Mouse (Mus musculus): Measurements from ENCODE around the gene Smg5. TPM values are rescaled to one million over a fixed set of nuclear protein-coding genes. Genes with fewer than 3 reads are reported as not detected.
"Not testable (repeated sequence)": the region's sequence is repeated elsewhere in the genome, so short reads cannot be mapped to it uniquely, and the experiment has no call there.

Gene Smg5
- polyA plus RNA-seq (2014; fragmentation: Nextera tagmentation; extraction: Ambion mirVana): 30.9 and 34.3 TPM in 2 replicates

DNA sequence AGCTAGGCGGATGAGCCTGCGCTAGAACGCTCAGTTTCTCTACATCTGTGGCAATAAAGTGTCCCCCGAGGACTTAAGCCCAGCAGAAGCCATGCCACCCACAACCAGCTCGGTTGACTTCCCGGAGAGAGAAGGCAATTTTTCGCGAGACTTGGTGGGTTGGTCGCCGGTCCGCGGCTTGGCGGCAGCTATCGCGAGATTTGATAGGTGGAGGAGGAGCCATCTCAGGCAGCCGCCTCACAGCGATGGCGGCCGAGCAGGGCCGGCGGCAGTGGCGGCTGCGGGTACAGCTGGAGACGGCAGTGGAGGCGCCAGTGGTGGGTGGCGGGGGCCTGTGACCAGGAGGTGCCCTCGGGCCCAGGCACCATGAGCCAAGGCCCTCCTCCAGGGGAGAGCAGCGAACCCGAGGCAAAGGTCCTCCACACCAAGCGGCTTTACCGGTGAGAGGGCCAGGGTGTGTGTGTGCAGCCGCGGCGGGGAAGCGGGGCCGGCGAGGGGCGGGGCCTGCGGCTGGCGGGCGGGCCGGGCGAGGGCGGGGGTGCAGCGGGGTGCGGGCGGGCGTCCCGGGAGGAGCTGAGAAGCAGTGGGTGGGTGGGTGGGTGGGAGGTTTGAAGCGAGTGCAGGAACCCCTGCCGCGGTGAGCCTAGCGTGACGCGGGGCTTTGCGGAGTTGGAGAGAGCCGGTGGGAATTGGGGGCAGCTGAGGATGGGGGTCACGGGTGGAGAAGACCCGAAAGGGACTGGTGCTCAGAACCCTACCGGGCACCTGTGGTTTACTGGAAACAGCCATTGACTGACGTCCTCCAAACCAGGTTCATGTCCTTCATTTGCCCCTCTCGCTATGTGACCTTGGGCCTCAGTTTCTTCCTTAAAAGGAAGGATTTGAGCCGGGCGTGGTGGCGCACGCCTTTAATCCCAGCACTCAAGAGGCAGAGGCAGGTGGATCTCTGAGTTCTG, at the start of gene Smg5, which contains the start of gene Tmem79:
TSS of gene Smg5 (plus strand) at position 203 of the 956 bp plus-strand sequence.
TSS of gene Tmem79 (minus strand) at position 91 of the 956 bp plus-strand sequence.
- Histone ChIP-seq H3K4me1 (ENCODE audit: control insufficient read depth in 2 of 2, insufficient read depth in 2 of 2, low read length in 2 of 2) (peaks cover 11 to 26% of the 10 kb centered on the region in 2 experiments), H3K4me3 (ENCODE audit: control insufficient read depth in 1 of 2, insufficient read depth in 1 of 2, low read depth in 1 of 2, low read length in 2 of 2) (peak within 1 kb of the TSS; percentile 82 to 93), H3K9me3 (ENCODE audit: control insufficient read depth, low read length) (no peaks in the 10 kb centered on the region), H3K27me3 (ENCODE audit: control insufficient read depth, insufficient read depth, low read length) (no peaks in the 10 kb centered on the region), H3K36me3 (ENCODE audit: control insufficient read depth, insufficient read depth, low read length) (peaks cover 8% of the 10 kb centered on the region), H3K27ac (replicated peaks in 1 of 2; ENCODE audit: control insufficient read depth in 1 of 2, insufficient read depth in 1 of 2, low read depth in 2 of 2, low read length in 2 of 2) (peak within 1 kb of the TSS; percentile 96 to 97), H3K9ac (ENCODE audit: low read length) (peak within 1 kb of the TSS; percentile 93), H3K4me2 (ENCODE audit: low read length) (peak within 1 kb of the TSS; percentile 87)
- WGBS: under 1% methylated on average over 57 of the region's 66 CpGs
- peak; percentile 88 for ATAC-seq (ENCODE audit: insufficient number of reproducible peaks, insufficient read depth, low FRiP score, low read depth)

DNA sequence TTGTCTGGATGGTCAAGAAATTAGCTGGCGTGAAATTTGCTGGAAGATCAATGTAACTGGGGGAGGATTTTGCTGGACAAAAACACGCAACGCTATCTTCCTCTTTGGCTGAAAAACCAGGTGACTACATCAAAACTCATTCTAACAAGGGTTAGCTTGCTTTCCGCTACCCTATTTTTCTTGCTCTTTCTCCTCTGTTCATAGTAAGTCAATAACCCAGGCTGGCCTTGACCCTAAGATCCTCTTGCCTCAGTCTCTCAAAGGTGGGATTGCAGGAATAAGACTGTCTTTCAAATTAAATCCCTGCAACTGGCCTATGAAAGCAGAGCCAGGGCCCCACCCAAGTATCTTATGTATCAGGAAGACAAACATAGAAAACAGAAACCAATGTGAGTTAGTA, 49.0 kb upstream of the Smg5 start, which contains the start of gene Gm38392:
TSS of gene Gm38392 (minus strand) at position 101 of the 400 bp plus-strand sequence.
- H3K4me2 ChIP-seq (ENCODE audit: low read length): no peak within 1 kb of the TSS
- ATAC-seq (ENCODE audit: insufficient number of reproducible peaks, insufficient read depth, low FRiP score, low read depth): no peak
- no peak within 1 kb of the TSS for H3K9ac ChIP-seq (ENCODE audit: low read length)
- no peak within 1 kb of the TSS for H3K27ac ChIP-seq (replicated peaks in 1 of 2; ENCODE audit: control insufficient read depth in 1 of 2, insufficient read depth in 1 of 2, low read depth in 2 of 2, low read length in 2 of 2)
- no peak within 1 kb of the TSS for H3K4me3 ChIP-seq (ENCODE audit: control insufficient read depth in 1 of 2, insufficient read depth in 1 of 2, low read depth in 1 of 2, low read length in 2 of 2)
- 88% methylated on average over 4 of the region's 4 CpGs for WGBS
- no peaks in the 10 kb centered on the region for H3K27me3 ChIP-seq (ENCODE audit: control insufficient read depth, insufficient read depth, low read length)
- no peaks in the 10 kb centered on the region for H3K4me1 ChIP-seq (ENCODE audit: control insufficient read depth in 2 of 2, insufficient read depth in 2 of 2, low read length in 2 of 2)
- H3K9me3 ChIP-seq (ENCODE audit: control insufficient read depth, low read length): no peaks in the 10 kb centered on the region
- peaks cover 8% of the 10 kb centered on the region; the same call in 1 of the 2 replicates for H3K36me3 ChIP-seq (ENCODE audit: control insufficient read depth, insufficient read depth, low read length)

DNA sequence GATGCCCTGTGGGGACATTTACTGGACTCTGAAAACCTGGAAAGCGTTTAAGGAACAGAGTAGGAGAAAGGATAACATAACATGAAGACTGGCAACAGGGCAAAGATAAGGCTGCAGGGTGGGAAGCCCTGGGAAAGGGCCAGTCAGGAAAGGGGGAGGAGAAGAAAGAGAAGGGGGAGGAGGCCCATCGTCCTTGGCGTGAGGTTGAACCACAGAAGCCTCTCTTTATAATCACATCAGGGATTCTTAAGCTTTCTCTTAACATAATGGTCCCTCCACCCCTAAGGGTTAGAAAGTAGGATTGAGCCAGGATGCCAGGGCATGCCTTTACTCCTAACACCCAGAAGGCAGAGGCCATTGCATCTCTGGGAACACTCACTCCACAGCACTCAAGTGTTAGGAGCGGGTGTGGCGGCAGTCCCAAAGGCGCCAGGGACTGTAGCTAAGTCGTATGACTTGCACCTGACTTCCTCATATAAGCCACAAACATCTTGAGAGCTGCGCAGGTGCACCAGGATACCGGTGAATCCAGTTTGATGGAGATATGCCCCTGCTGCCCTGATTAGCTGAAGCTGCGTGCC, 47.8 kb upstream of the Smg5 start:
- not testable (repeated sequence) for H3K4me1 ChIP-seq (ENCODE audit: control insufficient read depth in 2 of 2, insufficient read depth in 2 of 2, low read length in 2 of 2); H3K4me2 ChIP-seq (ENCODE audit: low read length); H3K36me3 ChIP-seq (ENCODE audit: control insufficient read depth, insufficient read depth, low read length); ATAC-seq (ENCODE audit: insufficient number of reproducible peaks, insufficient read depth, low FRiP score, low read depth); H3K9me3 ChIP-seq (ENCODE audit: control insufficient read depth, low read length); H3K4me3 ChIP-seq (ENCODE audit: control insufficient read depth in 1 of 2, insufficient read depth in 1 of 2, low read depth in 1 of 2, low read length in 2 of 2); H3K27ac ChIP-seq (replicated peaks in 1 of 2; ENCODE audit: control insufficient read depth in 1 of 2, insufficient read depth in 1 of 2, low read depth in 2 of 2, low read length in 2 of 2); H3K27me3 ChIP-seq (ENCODE audit: control insufficient read depth, insufficient read depth, low read length); H3K9ac ChIP-seq (ENCODE audit: low read length)
- WGBS: 69% methylated on average over 8 of the region's 10 CpGs

DNA sequence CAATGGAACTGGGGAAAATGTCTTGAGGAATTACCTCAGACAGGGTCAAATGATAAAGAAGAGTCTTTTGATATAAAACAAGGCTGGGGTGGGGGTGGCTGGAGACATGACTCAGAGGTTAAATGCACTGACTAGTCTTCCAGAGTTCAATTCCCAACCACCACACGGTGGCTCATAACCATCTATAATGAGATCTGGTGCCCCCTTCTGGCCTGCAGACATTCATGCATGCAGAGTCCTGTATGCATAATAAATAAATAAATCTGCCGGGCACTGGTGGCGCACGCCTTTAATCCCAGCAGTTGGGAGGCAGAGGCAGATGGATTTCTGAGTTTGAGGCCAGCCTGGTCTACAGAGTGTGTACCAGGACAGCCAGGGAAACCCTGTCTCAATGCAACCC, 44.1 kb upstream of the Smg5 start:
- no peaks in the 10 kb centered on the region for H3K27me3 ChIP-seq (ENCODE audit: control insufficient read depth, insufficient read depth, low read length)
- H3K4me2 ChIP-seq (ENCODE audit: low read length): no peak overlapping the region
- H3K4me3 ChIP-seq (ENCODE audit: control insufficient read depth in 1 of 2, insufficient read depth in 1 of 2, low read depth in 1 of 2, low read length in 2 of 2): no peak overlapping the region
- H3K4me1 ChIP-seq (ENCODE audit: control insufficient read depth in 2 of 2, insufficient read depth in 2 of 2, low read length in 2 of 2): 0 out of 4 replicates have a peak, but pooled peaks cover 2 to 6% of the 10 kb centered on the region in 2 experiments
- no peak overlapping the region for H3K27ac ChIP-seq (replicated peaks in 1 of 2; ENCODE audit: control insufficient read depth in 1 of 2, insufficient read depth in 1 of 2, low read depth in 2 of 2, low read length in 2 of 2)
- H3K9ac ChIP-seq (ENCODE audit: low read length): no peak overlapping the region
- 0 out of 2 replicates have a peak, but pooled peaks cover 3% of the 10 kb centered on the region for H3K36me3 ChIP-seq (ENCODE audit: control insufficient read depth, insufficient read depth, low read length)
- no peak for ATAC-seq (ENCODE audit: insufficient number of reproducible peaks, insufficient read depth, low FRiP score, low read depth)
- H3K9me3 ChIP-seq (ENCODE audit: control insufficient read depth, low read length): no peaks in the 10 kb centered on the region
- 64% methylated on average over 4 of the region's 4 CpGs for whole genome bisulfite sequencing

DNA sequence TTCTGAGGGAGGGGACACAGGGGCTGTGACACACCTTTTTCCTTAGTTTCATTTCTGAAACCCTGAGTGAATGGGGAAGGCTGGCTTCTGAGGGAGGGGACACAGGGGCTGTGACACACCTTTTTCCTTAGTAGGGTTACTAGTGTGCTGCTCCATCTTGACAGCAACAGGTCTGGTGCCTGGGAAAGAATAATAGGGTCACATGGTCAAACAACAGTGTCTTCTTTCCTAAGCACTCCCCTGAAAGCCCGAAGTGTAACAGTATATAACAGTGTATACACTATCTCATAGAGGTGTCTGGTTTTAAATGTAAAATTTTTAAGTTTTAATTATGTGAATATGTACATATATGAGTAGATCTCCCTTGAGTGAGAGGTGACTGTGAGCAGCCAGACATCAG, 40.8 kb upstream of the Smg5 start:
- Histone ChIP-seq H3K36me3 (ENCODE audit: control insufficient read depth, insufficient read depth, low read length) (peaks cover 18% of the 10 kb centered on the region), H3K4me1 (ENCODE audit: control insufficient read depth in 2 of 2, insufficient read depth in 2 of 2, low read length in 2 of 2) (peaks cover 2 to 17% of the 10 kb centered on the region in 2 experiments; a peak in 2 of 4 replicates), H3K9ac (ENCODE audit: low read length) (peak overlapping the region; percentile 76), H3K4me2 (ENCODE audit: low read length) (peak overlapping the region; percentile 80), H3K4me3 (ENCODE audit: control insufficient read depth in 1 of 2, insufficient read depth in 1 of 2, low read depth in 1 of 2, low read length in 2 of 2) (0 out of 4 replicates have a peak overlapping the region, but pooled peaks of 1 of the 2 experiments have one; percentile 70)
- ATAC-seq (ENCODE audit: insufficient number of reproducible peaks, insufficient read depth, low FRiP score, low read depth); H3K27ac ChIP-seq (replicated peaks in 1 of 2; ENCODE audit: control insufficient read depth in 1 of 2, insufficient read depth in 1 of 2, low read depth in 2 of 2, low read length in 2 of 2); H3K9me3 ChIP-seq (ENCODE audit: control insufficient read depth, low read length); H3K27me3 ChIP-seq (ENCODE audit: control insufficient read depth, insufficient read depth, low read length): not testable (repeated sequence)
- 63% methylated on average over 1 of the region's 1 CpGs for WGBS

DNA sequence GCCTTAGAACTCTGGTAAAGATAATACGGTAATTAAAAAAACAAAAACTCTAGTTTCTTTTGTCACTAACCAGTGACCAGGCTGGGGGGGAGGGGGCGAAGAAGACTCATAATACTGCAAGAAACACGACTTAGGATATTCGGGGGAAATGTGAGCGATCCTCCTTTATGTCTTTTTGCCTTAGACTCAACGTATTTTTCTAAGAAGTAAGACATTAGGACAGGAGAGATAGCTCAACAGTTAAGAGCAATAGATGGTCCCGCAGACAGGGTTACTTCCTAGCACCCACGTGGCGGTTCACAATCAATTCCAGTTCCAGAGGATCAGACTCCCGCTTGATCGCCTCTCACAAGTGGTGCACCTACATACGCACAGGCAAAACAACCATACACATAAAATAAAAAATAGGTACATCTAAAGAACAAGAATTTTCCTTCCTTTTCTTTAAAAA, 39.9 kb upstream of the Smg5 start:
- peaks cover 26% of the 10 kb centered on the region for H3K36me3 ChIP-seq (ENCODE audit: control insufficient read depth, insufficient read depth, low read length)
- 1% methylated on average over 12 of the region's 12 CpGs for WGBS
- H3K27me3 ChIP-seq (ENCODE audit: control insufficient read depth, insufficient read depth, low read length): no peaks in the 10 kb centered on the region
- peaks cover 2 to 17% of the 10 kb centered on the region in 2 experiments; a peak in 2 of 4 replicates for H3K4me1 ChIP-seq (ENCODE audit: control insufficient read depth in 2 of 2, insufficient read depth in 2 of 2, low read length in 2 of 2)
- peak overlapping the region; percentile 90 to 98 for H3K27ac ChIP-seq (replicated peaks in 1 of 2; ENCODE audit: control insufficient read depth in 1 of 2, insufficient read depth in 1 of 2, low read depth in 2 of 2, low read length in 2 of 2)
- peak overlapping the region; percentile 80 for H3K4me2 ChIP-seq (ENCODE audit: low read length)
- no peaks in the 10 kb centered on the region for H3K9me3 ChIP-seq (ENCODE audit: control insufficient read depth, low read length)
- peak overlapping the region; percentile 70 to 79 for H3K4me3 ChIP-seq (ENCODE audit: control insufficient read depth in 1 of 2, insufficient read depth in 1 of 2, low read depth in 1 of 2, low read length in 2 of 2)
- ATAC-seq (ENCODE audit: insufficient number of reproducible peaks, insufficient read depth, low FRiP score, low read depth): no peak
- H3K9ac ChIP-seq (ENCODE audit: low read length): peak overlapping the region; percentile 76

DNA sequence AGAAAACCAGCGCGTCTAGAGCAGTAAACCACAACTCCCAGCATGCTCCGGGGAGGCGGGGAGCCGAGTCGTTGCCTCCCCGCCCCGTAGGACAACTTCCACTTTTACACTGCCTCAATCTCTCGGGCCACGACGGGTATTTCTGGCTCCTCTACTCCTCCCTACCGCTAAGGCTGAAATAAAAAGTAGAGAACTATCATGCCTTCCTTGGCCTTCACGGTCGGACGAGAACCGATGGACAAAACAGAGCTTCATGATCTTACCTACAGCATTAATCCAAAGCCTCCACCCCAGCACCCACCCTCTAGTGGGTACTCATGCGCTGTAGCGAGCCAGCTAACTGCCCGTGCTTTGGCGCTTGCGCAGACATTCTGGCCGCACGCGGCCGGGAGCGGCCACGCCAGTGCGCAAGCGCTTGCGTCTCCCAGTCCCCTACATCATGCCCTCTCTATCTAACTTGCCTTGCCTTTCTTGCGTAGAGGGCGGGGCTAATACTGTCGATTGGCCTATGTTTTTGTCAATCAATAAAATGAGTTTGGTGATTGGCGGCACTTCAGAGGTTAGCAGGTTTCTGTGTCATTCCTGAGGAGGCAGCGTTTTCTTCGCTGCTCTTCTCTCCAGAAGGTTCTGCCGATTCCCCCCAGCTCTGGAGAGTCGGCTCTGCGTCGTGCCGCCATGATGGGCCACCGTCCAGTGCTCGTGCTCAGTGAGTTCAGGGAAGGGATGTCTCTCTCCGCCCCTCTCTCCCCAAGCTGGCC, 39.3 kb upstream of the Smg5 start, which contains the start of the genes Tsacc and Cct3:
TSS of gene Tsacc (minus strand) at position 439 of the 758 bp plus-strand sequence.
TSS of gene Cct3 (plus strand) at position 556 of the 758 bp plus-strand sequence.
- Histone ChIP-seq H3K4me3 (ENCODE audit: control insufficient read depth in 1 of 2, insufficient read depth in 1 of 2, low read depth in 1 of 2, low read length in 2 of 2) (peak within 1 kb of the TSS; percentile 70 to 93), H3K27me3 (ENCODE audit: control insufficient read depth, insufficient read depth, low read length) (no peaks in the 10 kb centered on the region), H3K4me1 (ENCODE audit: control insufficient read depth in 2 of 2, insufficient read depth in 2 of 2, low read length in 2 of 2) (peaks cover 2 to 17% of the 10 kb centered on the region in 2 experiments; a peak in 2 of 4 replicates), H3K27ac (replicated peaks in 1 of 2; ENCODE audit: control insufficient read depth in 1 of 2, insufficient read depth in 1 of 2, low read depth in 2 of 2, low read length in 2 of 2) (peak within 1 kb of the TSS; percentile 90 to 98), H3K9ac (ENCODE audit: low read length) (peak within 1 kb of the TSS; percentile 81), H3K9me3 (ENCODE audit: control insufficient read depth, low read length) (no peaks in the 10 kb centered on the region), H3K36me3 (ENCODE audit: control insufficient read depth, insufficient read depth, low read length) (peaks cover 32% of the 10 kb centered on the region), H3K4me2 (ENCODE audit: low read length) (peak within 1 kb of the TSS; percentile 95)
- under 1% methylated on average over 44 of the region's 44 CpGs for WGBS
- ATAC-seq (ENCODE audit: insufficient number of reproducible peaks, insufficient read depth, low FRiP score, low read depth): peak; percentile 98
